Mouse (Mus musculus) G1E (cell line): ENCODE measurements around the gene Gm9837. TPM values are rescaled to one million over a fixed set of nuclear protein-coding genes. Genes with fewer than 3 reads are reported as not detected.

Experiments
- ATAC-seq: 2 replicates; pipeline ENCODE4 v1.8.0; 2016; ENCODE audit warnings: mild to moderate bottlenecking; ENCODE audit not compliant: insufficient number of reproducible peaks, poor library complexity, low FRiP score, severe bottlenecking; ENCODE audit errors: extremely low read depth
- DNase-seq: peaks from one replicate; pipeline ENCODE4 v3.0.0; 2012; ENCODE audit warnings: low spot score
- H3K27me3 ChIP-seq: 2 replicates; pipeline ENCODE4 v1.6.1; 2012; ENCODE audit warnings: mild to moderate bottlenecking, low read length, inconsistent platforms; ENCODE audit not compliant: insufficient read depth
- H3K36me3 ChIP-seq: replicated peaks from 2 replicates; pipeline ENCODE3; 2012; ENCODE audit warnings: mild to moderate bottlenecking, inconsistent platforms
- H3K4me1 ChIP-seq: 2 replicates; pipeline ENCODE4 v1.6.1; 2012; ENCODE audit warnings: low read depth, low read length, inconsistent platforms, mixed read lengths; ENCODE audit not compliant: insufficient read depth
- H3K4me3 ChIP-seq: 2 replicates; pipeline ENCODE4 v1.5.1; 2012; ENCODE audit warnings: low read depth, mild to moderate bottlenecking, inconsistent platforms, low read length, moderate library complexity, mixed read lengths
- H3K9me3 ChIP-seq: replicated peaks from 2 replicates; pipeline ENCODE4 v1.6.1; 2012; ENCODE audit warnings: inconsistent platforms
- CTCF ChIP-seq: IDR thresholded peaks from 2 replicates; pipeline ENCODE4 v1.5.1; 2012; ENCODE audit warnings: low read depth, low read length, inconsistent platforms, mixed read lengths
- GATA1 ChIP-seq: IDR thresholded peaks from 2 replicates; pipeline ENCODE4 v1.6.1; 2012; ENCODE audit warnings: borderline replicate concordance, low read length, inconsistent platforms, mixed read lengths
- GATA2 ChIP-seq: IDR thresholded peaks from 2 replicates; pipeline ENCODE4 v1.6.1; 2012; ENCODE audit warnings: low read depth, low read length, inconsistent platforms, borderline replicate concordance
- POLR2AphosphoS5 ChIP-seq: IDR thresholded peaks from 2 replicates; pipeline ENCODE4 v1.6.1; 2012; ENCODE audit warnings: low read depth, low read length, inconsistent platforms; ENCODE audit not compliant: insufficient replicate concordance
- TAL1 ChIP-seq: conservative IDR thresholded peaks from 2 replicates; pipeline ENCODE4 v1.6.1; 2012; ENCODE audit warnings: low read depth, low read length, inconsistent platforms, mixed read lengths
- polyA plus RNA-seq: library from polyadenylated mRNA; stranded (reverse); fragments of >175 nt; gene quantifications from 2 replicates; pipeline ENCODE4 v1.2.3, GENCODE M21; 2012
- total RNA-seq, 2 experiments: library from RNA; stranded (forward) in 1 of 2; stranded (reverse) in 1 of 2; fragments of 200-1000 nt in 1 of 2; fragments of >200 nt in 1 of 2; fragmentation: Nextera tagmentation in 1 of 2; gene quantifications; 2 replicates each; pipeline ENCODE4 v1.2.3; 2014 to 2017

The Gm9837 gene
- total and polyA plus RNA-seq, 3 experiments: 0.16 TPM; not detected in 2

GRCm38 (mm10) chr11:53489421-53489820 lies 19.1 kb upstream of the Gm9837 start:
- Histone ChIP-seq H3K36me3 (no peaks in the 10 kb centered on the region), H3K9me3 (no peaks in the 10 kb centered on the region), H3K4me3 (no peak overlapping the region), H3K4me1 (peaks cover 29% of the 10 kb centered on the region), H3K27me3 (peaks cover 7% of the 10 kb centered on the region)
- no peak for TF ChIP-seq GATA2
- no peak for TF ChIP-seq CTCF
- ATAC-seq: no peak
- no peak for DNase-seq

GRCm38 (mm10) chr11:53489007-53489406 lies 18.7 kb upstream of the Gm9837 start:
- Histone ChIP-seq H3K27me3 (peaks cover 7% of the 10 kb centered on the region), H3K4me3 (no peak overlapping the region), H3K9me3 (no peaks in the 10 kb centered on the region), H3K36me3 (no peaks in the 10 kb centered on the region), H3K4me1 (peaks cover 33% of the 10 kb centered on the region)
- TF ChIP-seq CTCF: no peak
- ATAC-seq: no peak
- DNase-seq: no peak

DNA sequence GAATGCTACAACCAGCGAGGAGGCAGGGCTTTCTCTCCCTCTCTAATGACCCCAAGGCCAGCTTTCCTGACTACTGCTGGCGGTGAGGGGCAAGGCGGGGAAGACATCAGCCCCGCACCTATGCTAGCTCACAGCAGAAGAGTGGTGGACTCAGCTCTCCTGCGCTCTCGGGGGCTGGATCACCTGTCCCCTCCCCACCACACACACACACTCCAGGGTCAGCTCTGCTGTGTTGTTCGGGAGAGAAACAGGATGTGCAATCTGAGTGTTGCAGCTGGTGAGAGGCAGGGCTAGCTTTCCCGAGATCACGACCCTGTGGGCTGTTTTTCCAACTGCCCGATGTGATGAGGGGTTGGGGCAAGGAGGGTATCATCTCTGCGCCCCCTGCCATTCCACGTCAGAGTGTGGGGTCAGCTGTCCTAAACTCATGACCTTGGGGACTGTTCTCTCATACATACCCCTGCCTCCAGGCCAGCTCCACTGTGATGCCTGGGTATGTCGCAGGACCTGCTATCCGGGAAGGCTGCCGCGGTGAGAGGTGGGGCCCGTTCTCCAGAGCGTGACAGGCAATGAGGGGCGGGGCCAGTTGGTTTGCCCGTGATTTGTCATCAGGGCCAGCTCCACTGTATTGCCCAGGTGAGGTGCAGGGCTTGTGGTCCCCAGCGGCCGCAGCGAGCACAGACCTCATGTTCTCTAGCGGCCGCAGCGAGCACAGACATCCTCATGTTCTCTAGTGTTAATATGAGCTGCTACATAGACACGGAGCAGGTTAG lies 16.7 kb upstream of the Gm9837 start:
- H3K27me3 ChIP-seq: peaks cover 7% of the 10 kb centered on the region
- H3K9me3 ChIP-seq: no peaks in the 10 kb centered on the region
- TF ChIP-seq GATA1: no peak
- TF ChIP-seq POLR2AphosphoS5: no peak
- no peak for TF ChIP-seq GATA2
- no peak for TF ChIP-seq TAL1
- TF ChIP-seq CTCF: no peak
- no peak for ATAC-seq
- H3K36me3 ChIP-seq: no peaks in the 10 kb centered on the region
- peaks cover 46% of the 10 kb centered on the region for H3K4me1 ChIP-seq
- no peak for DNase-seq
- peak overlapping the region; percentile 10; the same call in 1 of the 2 replicates for H3K4me3 ChIP-seq

GRCm38 (mm10) chr11:53486351-53486750 lies 16.1 kb upstream of the Gm9837 start:
- Histone ChIP-seq H3K4me1 (peaks cover 52% of the 10 kb centered on the region), H3K27me3 (peaks cover 7% of the 10 kb centered on the region), H3K4me3 (no peak overlapping the region), H3K36me3 (no peaks in the 10 kb centered on the region), H3K9me3 (no peaks in the 10 kb centered on the region)
- TF ChIP-seq CTCF (no peak), GATA1 (no peak), POLR2AphosphoS5 (no peak), TAL1 (no peak)
- no peak for ATAC-seq
- DNase-seq: no peak

GRCm38 (mm10) chr11:53485719-53486118 lies 15.4 kb upstream of the Gm9837 start:
- Histone ChIP-seq H3K9me3 (no peaks in the 10 kb centered on the region), H3K27me3 (peaks cover 7% of the 10 kb centered on the region), H3K4me3 (no peak overlapping the region), H3K36me3 (no peaks in the 10 kb centered on the region), H3K4me1 (peaks cover 57% of the 10 kb centered on the region)
- ATAC-seq: no peak
- no peak for DNase-seq
- TF ChIP-seq POLR2AphosphoS5 (no peak), CTCF (0 out of 2 replicates have a peak, but pooled peaks have one; percentile 24)

GRCm38 (mm10) chr11:53483159-53483891 lies 13.0 kb upstream of the Gm9837 start:
- peaks cover 6% of the 10 kb centered on the region for H3K36me3 ChIP-seq
- H3K27me3 ChIP-seq: peaks cover 14% of the 10 kb centered on the region
- TF ChIP-seq POLR2AphosphoS5 (no peak), CTCF (no peak), TAL1 (peak; percentile 88)
- peak; percentile 37 for DNase-seq
- peak overlapping the region; percentile 27; the same call in 1 of the 2 replicates for H3K4me3 ChIP-seq
- ATAC-seq: peak; percentile 32; the same call in 1 of the 2 replicates
- H3K4me1 ChIP-seq: peaks cover 76% of the 10 kb centered on the region
- H3K9me3 ChIP-seq: peaks cover 12% of the 10 kb centered on the region
